Mouse (Mus musculus): Measurements from ENCODE around the gene Zfp583. TPM values are rescaled to one million over a fixed set of nuclear protein-coding genes. Genes with fewer than 3 reads are reported as not detected.

Zfp583 gene
- polyA plus RNA-seq, 1 experiment from 2014 or later: 18.2 TPM

GRCm38 (mm10) chr7:6265695-6266094 lies 65.4 kb downstream of the Zfp583 start:
- no peak for DNase-seq (ENCODE audit: low spot score)

More at GRCm38 (mm10) chr7:6265695-6266094, 65.4 kb downstream of the Zfp583 start:
- H3K9me3 ChIP-seq (ENCODE audit: control insufficient read depth, low read length): no peaks in the 10 kb centered on the region
- no peaks in the 10 kb centered on the region for H3K4me1 ChIP-seq (replicated peaks; ENCODE audit: control insufficient read depth, insufficient read depth, low read length)
- no peak overlapping the region for H3K27ac ChIP-seq
- H3K36me3 ChIP-seq (replicated peaks; ENCODE audit: control insufficient read depth, insufficient read depth): no peaks in the 10 kb centered on the region
- no peak for ATAC-seq (ENCODE audit: low FRiP score)
- H3K4me3 ChIP-seq (replicated peaks; ENCODE audit: low read length): no peak overlapping the region
- H3K9ac ChIP-seq: no peak overlapping the region
- 68% methylated on average over 8 of the region's 8 CpGs for WGBS
- H3K27me3 ChIP-seq (ENCODE audit: control insufficient read depth, insufficient read depth, low read length): no peaks in the 10 kb centered on the region
- no peak overlapping the region for H3K4me2 ChIP-seq (replicated peaks)

Other genes with a start within 250 kb of the Zfp583 start
- 14.2 and 14.5 TPM in 2 replicates for gene Zfp787, start 175.3 kb downstream of the Zfp583 start, polyA plus RNA-seq (2014; fragmentation: Nextera tagmentation; extraction: Ambion mirVana)
- 74.7 and 80.0 TPM in 2 replicates for gene Zfp444, start 159.1 kb downstream of the Zfp583 start, polyA plus RNA-seq (2014; fragmentation: Nextera tagmentation; extraction: Ambion mirVana)
- not detected in 2 replicates for gene Galp, start 134.2 kb downstream of the Zfp583 start, polyA plus RNA-seq (2014; fragmentation: Nextera tagmentation; extraction: Ambion mirVana)
- gene Zscan5b, start 109.0 kb downstream of the Zfp583 start, polyA plus RNA-seq (2014; fragmentation: Nextera tagmentation; extraction: Ambion mirVana): not detected in 2 replicates
- not detected in 2 replicates for gene Epp13, start 78.6 kb downstream of the Zfp583 start, polyA plus RNA-seq (2014; fragmentation: Nextera tagmentation; extraction: Ambion mirVana)
- gene Zfp667, start 44.7 kb downstream of the Zfp583 start, polyA plus RNA-seq (2014; fragmentation: Nextera tagmentation; extraction: Ambion mirVana): 14.4 and 19.1 TPM in 2 replicates
- 5.9 and 6.5 TPM in 2 replicates for gene Gm3854, start 12.5 kb upstream of the Zfp583 start, polyA plus RNA-seq (2014; fragmentation: Nextera tagmentation; extraction: Ambion mirVana)
- gene Zfp78, start 32.0 kb upstream of the Zfp583 start, polyA plus RNA-seq (2014; fragmentation: Nextera tagmentation; extraction: Ambion mirVana): 5.7 and 6.6 TPM in 2 replicates
- gene Zfp28, start 52.0 kb upstream of the Zfp583 start, polyA plus RNA-seq (2014; fragmentation: Nextera tagmentation; extraction: Ambion mirVana): 15.2 and 16.0 TPM in 2 replicates
- gene Smim17, start 67.4 kb upstream of the Zfp583 start, polyA plus RNA-seq (2014; fragmentation: Nextera tagmentation; extraction: Ambion mirVana): 8.2 and 8.3 TPM in 2 replicates
- gene Gm20715, start 79.0 kb upstream of the Zfp583 start, polyA plus RNA-seq (2014; fragmentation: Nextera tagmentation; extraction: Ambion mirVana): not detected in 2 replicates
- 0.29 and 0.91 TPM in 2 replicates for gene Olfr1344, start 107.4 kb upstream of the Zfp583 start, polyA plus RNA-seq (2014; fragmentation: Nextera tagmentation; extraction: Ambion mirVana)
- gene Olfr1336, start 124.9 kb upstream of the Zfp583 start, polyA plus RNA-seq (2014; fragmentation: Nextera tagmentation; extraction: Ambion mirVana): not detected in 2 replicates
- gene Olfr1346, start 135.8 kb upstream of the Zfp583 start, polyA plus RNA-seq (2014; fragmentation: Nextera tagmentation; extraction: Ambion mirVana): not detected in 2 replicates
- not detected in 2 replicates for gene Olfr5, start 155.7 kb upstream of the Zfp583 start, polyA plus RNA-seq (2014; fragmentation: Nextera tagmentation; extraction: Ambion mirVana)
- not detected in 2 replicates for gene Olfr1347, start 168.5 kb upstream of the Zfp583 start, polyA plus RNA-seq (2014; fragmentation: Nextera tagmentation; extraction: Ambion mirVana)
- not detected in 2 replicates for gene Olfr1348, start 177.5 kb upstream of the Zfp583 start, polyA plus RNA-seq (2014; fragmentation: Nextera tagmentation; extraction: Ambion mirVana)
- gene Olfr1349, start 191.7 kb upstream of the Zfp583 start, polyA plus RNA-seq (2014; fragmentation: Nextera tagmentation; extraction: Ambion mirVana): not detected in 2 replicates
- not detected in 2 replicates for gene Olfr1350, start 233.6 kb upstream of the Zfp583 start, polyA plus RNA-seq (2014; fragmentation: Nextera tagmentation; extraction: Ambion mirVana)